Mouse (Mus musculus) bone marrow, adult 2 months (tissue): Measurements from ENCODE around the gene Cox17.

ENCODE experiments used
- CTCF ChIP-seq: fragments of 200-500 bp; IDR thresholded peaks from 2 replicates; pipeline ENCODE4 v1.5.1; 2011; ENCODE audit warnings: low read length, control low read depth; ENCODE audit not compliant: control insufficient read depth, insufficient read depth
- POLR2A ChIP-seq: fragments of 200-500 bp; IDR thresholded peaks from 2 replicates; pipeline ENCODE4 v1.6.1; 2011; ENCODE audit warnings: low read depth, mild to moderate bottlenecking, control low read depth, low read length, borderline replicate concordance; ENCODE audit not compliant: control insufficient read depth

DNA sequence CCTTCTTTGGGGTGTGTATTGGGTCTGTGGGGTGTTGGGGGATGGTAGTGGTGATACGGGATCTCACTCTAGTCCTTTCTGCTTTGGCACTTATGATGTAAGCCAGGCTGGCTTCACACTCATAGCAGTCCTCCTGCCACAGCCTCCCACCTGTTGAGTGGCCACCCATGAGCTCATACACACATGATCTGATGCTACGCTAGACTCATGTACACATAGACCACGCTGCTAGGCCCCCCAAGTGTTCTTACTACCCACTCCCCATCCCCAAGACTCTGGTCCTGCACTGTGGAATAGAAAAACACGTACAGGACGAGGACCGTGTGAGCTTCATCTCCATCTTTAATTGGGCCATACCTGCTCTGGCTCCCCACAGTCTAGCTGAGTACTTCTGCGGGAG lies 22.2 kb downstream of the Cox17 start:
- TF ChIP-seq CTCF (no peak), POLR2A (no peak)
